Mouse (Mus musculus) lung, postnatal 36 days (tissue): ENCODE data around the gene Olfr111.
A peak's percentile ranks its signal among the peaks of the same experiment; 100 is the strongest.
"Not testable (repeated sequence)": the region's sequence is repeated elsewhere in the genome, so short reads cannot be mapped to it uniquely, and the experiment has no call there.

ENCODE experiments used
- DNase-seq: peaks from one replicate; pipeline ENCODE4 v3.0.0; 2022; ENCODE audit warnings: mixed read lengths

The Olfr111 gene

DNA sequence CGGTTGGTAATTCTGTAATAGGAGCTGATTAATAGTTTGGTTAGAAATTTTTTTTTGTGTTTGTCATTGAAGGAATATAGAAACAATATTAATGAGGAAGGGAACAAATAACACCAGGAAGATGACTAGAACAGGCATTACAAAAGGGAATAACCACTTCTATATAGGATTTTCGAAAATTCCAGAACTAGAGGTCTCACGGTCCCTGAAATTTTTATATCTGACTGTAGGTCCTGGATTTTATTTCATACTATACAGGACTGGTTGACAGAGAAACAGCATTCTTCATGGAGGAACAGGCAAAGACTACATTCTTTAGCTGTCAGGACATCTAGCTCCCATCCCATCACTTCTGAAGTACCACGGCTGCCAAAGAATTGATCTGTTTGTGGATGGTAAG, at the start of gene Olfr111:
TSS of gene Olfr111 (plus strand) at position 301 of the 400 bp plus-strand sequence.
- DNase-seq = no peak

DNA sequence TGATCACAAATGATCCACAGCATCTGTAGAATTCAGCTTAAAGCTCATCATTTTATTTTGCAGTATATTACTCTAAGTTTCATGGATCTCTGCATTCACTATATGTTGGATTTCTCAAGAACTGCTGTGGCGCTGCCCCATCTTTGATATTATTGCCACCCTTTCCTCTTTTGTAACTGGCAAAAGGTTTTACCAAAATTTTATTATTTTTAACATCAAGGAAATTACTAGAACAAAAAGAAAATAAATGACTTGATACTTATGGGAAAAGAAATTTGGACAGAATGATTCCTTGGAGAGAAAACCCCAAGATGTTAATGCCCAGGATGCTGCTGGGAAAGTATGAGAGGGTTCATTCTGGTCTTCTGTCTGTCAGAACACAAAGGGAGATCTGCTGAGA, 49.2 kb upstream of the Olfr111 start, which contains the start of gene Olfr109:
TSS of gene Olfr109 (plus strand) at position 301 of the 400 bp plus-strand sequence.
- no peak for DNase-seq

DNA sequence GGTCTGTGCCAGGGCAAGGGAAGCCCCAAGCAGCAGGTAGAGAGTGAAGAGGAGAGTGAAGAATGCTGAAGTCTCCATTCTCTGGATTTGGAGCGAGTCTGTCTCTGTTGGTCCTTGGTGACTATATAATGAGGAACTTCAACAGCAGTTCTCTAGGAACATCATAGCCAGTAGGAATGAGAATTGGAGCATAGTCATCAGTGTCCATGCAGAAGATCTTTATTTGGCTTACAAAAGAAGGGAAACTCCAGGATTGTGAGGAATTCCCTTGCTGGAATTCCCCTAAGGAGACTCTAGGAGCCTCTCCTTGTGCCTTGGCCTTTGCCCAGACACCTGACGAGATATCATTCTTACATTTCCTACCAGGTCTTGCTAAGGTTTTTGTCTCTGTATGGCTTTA, 24.4 kb upstream of the Olfr111 start, which contains the start of gene H2-M2:
TSS of gene H2-M2 (minus strand) at position 101 of the 400 bp plus-strand sequence.
- DNase-seq = no peak

DNA sequence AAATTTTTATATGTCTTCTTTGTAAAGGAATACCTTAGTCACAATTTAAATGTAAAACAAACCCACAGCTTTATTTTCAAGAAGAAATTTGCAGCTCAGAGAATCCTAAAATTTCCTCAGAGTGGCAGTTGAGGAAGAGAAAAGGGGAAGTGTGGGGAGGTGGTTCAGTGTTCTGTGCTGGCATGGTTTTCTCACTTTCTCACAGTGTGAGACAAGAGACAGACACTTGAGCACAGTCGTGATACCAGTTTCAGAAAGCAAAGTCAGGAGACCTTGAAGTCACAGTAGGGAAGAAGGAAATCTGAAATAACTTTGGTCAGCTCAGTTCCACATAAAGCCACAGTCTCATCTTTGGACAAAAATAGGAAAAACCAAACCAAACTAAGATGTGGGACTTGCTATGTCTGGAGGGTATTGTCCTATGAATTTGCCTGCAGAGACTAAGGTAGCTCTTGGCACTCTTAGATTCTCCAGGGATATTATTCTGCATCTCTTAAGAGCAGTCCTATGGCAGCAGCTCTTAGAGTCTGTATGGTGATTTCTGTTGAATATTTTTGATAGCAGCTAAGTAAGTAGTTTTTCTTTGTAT, 15.8 kb upstream of the Olfr111 start, which contains the start of gene Olfr110:
TSS of gene Olfr110 (plus strand) at position 539 of the 589 bp plus-strand sequence.
- peak; percentile 9 for DNase-seq

DNA sequence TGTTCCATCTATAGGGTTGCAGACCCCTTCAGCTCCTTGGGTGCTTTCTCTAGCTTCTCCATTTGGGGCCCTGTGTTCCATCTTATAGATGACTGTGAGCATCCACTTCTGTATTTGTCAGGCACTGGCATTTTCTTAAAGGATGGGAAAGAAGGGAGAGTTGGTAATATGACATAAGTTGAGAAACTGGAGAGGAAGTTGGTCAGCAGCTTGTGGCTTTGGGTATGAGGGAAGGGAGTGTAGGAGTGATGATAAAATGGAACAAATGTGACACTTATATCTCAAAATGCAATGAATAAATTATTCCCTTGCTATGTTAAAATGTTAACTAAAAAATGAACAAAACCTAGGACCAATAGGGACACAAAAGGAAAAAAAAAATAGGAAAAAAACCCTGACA, 16.8 kb downstream of the Olfr111 start:
- peak; percentile 10 for DNase-seq

DNA sequence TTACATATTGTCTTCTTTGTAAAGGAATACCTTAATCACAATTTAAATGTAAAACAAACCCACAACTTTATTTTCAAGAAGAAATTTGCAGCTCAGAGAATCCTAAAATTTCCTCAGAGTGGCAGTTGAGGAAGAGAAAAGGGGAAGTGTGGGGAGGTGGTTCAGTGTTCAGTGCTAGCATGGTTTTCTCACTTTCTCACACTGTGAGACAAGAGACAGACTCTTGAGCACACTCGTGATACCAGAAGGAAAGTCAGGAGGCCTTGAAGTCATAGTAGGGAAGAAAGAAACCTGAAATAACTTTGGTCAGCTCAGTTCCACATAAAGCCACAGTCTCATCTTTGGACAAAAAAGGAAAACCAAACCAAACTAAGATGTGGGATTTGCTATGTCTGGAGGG, 17.6 kb downstream of the Olfr111 start:
- DNase-seq = peak; percentile 8

DNA sequence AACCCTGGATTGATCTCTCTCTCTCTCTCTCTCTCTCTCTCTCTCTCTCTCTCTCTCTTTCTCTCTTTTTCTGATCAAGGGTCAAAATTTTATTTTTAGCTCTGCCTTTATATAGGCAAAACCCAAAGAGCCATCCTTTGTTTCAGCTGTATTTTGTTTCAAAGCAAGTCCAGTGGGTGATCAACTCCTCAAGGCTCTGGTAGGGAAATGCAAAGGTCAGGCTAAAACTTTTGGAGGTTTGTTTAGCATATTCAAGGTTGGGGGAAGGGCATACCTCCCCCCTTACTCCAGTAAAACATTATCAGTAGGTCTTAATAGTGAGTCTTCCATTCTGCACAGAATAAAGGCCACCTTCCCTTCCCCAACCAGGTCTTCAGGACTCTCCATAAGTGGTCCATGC, 27.3 kb downstream of the Olfr111 start:
- no peak for DNase-seq

DNA sequence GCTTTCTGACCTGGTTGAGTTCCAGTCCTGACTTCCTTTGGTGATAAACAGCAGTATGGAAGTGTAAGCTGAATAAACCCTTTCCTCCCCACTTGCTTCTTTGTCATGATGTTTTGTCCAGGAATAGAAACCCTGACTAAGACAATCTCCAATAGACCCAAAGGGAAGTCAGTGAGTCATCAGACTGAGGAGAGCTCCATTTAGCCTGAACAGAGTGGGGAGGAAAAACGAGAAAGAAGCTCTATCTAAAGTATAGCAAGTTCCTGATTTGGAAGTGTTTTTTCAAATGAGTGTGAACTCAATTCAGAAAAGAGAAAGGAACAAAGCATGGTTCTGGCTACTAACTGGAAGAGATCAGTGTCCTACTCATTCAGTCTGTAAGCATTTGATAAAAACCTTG, 30.6 kb downstream of the Olfr111 start:
- not testable (repeated sequence) for DNase-seq

DNA sequence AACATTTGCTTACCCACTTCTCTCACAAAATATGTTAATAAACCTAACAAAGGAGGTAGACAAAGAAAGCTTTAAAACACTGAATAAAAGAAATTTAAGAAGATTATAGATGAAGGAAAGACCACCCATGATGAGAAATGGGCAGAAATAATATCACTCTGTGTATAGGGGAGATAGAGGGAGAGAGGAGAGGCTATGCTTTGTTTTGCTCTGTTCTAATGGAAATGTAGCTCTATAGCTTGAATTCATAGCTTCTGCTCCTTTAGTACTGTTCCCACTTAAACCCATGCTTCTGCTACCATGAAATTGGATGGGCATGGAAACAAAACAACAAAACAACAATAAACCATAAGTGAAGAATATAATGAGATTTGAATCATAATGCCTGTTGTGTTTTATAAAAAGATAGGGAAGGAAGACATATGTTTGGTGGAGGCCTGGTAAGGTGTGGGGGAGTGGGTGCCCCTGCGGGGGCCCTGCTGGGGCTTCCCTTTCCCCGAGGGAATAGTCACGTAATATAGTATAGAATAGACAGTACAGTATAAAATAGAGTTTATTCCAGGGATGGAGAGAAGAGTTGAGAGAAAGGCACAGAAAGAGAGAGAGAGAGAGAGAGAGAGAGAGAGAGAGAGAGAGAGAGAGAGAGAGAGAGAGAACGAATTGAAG, 33.8 kb downstream of the Olfr111 start:
- no peak for DNase-seq

DNA sequence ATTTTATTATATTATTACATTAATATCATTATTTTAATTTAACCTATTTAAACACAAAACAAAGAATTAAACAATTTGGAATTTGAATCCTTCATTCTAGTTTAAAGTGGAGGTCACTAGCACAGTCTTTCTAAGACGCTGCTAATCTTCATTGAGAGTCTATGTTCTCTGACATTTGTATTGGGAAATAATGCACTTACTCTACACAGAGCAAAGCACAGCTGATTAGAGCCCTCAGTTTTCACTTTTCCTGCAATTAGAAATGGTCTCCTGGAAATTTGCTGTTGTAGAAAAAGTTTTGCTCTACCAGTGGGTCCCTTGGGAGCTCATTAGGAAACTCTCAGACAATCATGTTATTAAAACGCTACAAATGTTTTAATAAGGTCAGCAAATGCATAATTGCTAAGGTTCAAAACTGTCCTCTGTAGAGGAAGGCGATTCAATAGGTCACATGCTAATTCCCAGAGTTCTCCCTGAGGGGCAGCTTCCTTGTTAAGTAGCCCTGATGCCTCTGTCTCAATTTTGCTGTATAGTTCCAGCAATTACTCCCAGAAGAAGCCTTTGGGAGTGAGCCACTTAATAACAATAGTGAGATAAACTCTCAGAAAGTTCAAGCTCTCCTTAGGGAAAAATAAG, 36.1 kb downstream of the Olfr111 start:
- DNase-seq = no peak

DNA sequence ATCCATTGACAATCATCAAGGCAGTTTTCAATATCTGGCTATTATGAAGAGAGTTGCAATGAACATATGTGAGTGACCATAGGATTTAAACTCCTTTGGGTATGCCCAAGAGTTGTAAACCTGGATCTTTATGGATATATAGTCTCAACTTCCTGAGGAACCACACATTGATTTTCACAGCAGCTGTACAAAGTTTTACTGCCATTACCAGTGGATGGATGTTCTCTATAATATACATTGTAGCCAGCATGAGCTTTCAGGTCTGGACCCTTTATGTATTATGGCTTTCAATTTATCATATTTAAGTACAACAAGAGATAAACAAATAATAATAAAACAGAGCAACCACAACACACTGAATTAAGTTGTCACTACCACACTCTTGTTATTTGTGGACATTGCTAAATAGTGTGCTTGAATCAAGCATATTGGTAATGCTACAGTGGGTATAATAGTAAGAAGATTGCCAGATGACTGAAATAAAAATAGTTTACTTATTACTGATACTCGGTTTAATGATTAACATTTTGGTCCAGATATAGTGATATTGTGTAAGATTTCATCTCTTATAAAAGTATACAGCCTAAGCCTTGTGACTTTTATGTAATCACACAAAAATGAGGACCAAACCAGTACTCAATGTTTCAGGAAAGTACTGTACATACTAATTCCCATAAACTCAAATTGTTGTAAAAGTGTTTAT, 51.2 kb downstream of the Olfr111 start:
- DNase-seq = no peak

DNA sequence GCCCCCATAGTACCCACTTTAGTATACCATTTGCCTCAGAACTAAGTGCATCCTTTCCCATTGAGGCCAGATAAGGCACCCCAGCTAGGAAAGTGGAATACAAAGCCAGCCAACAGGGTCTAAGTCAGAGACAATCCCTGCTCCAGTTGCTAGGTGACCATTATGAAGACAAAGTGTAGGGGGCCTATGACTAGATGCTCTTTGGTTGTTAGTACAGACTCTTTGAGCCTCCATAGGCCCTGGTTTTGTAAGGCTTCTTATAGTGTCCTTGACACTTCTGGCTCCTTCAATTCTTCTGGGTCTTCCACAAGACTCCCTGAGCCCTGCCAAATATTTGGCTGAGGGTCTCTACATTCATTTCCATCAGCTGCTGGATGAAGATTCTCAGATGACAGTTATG, 61.5 kb downstream of the Olfr111 start, which contains the start of gene Olfr112:
TSS of gene Olfr112 (minus strand) at position 101 of the 400 bp plus-strand sequence.
- DNase-seq = no peak

DNA sequence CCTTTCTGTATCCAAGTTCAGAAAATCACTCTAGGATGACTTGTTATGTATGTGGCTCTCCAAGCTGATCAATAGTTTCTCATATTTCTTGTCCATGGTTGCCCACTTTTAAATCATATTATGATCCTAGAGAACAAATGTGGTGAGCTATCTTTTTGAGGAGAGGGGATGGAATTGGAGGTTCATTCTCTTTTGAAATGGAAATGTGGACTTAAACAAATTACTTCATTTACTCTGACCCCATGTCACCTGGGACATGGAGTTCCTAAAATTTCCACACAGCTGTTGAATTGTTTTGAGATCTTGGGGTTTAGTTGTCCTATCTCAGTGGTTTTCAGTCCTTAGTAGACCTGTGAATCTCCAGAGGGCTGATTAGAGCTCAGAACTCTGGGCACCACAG, 69.7 kb downstream of the Olfr111 start, which contains the start of gene Olfr113:
TSS of gene Olfr113 (minus strand) at position 101 of the 400 bp plus-strand sequence.
- DNase-seq = no peak
